Mouse (Mus musculus) embryonic facial prominence, embryonic 14.5 days (tissue): ENCODE data around the gene Jmjd8. TPM values are rescaled to one million over a fixed set of nuclear protein-coding genes. Genes with fewer than 3 reads are reported as not detected.

Experiments
- ATAC-seq: fragments of 200-750 bp; cut with Nextera tagmentation; 2 replicates; pipeline ENCODE4 v1.8.0; 2017; ENCODE audit warnings: low read depth, moderate number of reproducible peaks, moderate TSS enrichment
- DNase-seq: peaks from one replicate; pipeline ENCODE4 v3.0.0-alpha.2; 2015; ENCODE audit warnings: low spot score
- H3K27ac ChIP-seq: fragments of 300-500 bp; sonication (generic); replicated peaks from 2 replicates; pipeline ENCODE4 v1.5.1; 2014; ENCODE audit warnings: low read depth, mild to moderate bottlenecking, low read length, moderate library complexity
- H3K27me3 ChIP-seq: fragments of 300-500 bp; sonication (generic); replicated peaks from 2 replicates; pipeline ENCODE4 v1.6.1; 2014; ENCODE audit warnings: low read length; ENCODE audit not compliant: control insufficient read depth, insufficient read depth
- H3K36me3 ChIP-seq: fragments of 300-500 bp; sonication (generic); 2 replicates; pipeline ENCODE4 v1.6.1; 2014; ENCODE audit warnings: low read length, mixed read lengths; ENCODE audit not compliant: control insufficient read depth, insufficient read depth
- H3K4me1 ChIP-seq: fragments of 300-500 bp; sonication (generic); 2 replicates; pipeline ENCODE4 v1.6.1; 2014; ENCODE audit warnings: antibody characterized with exemption, low read length; ENCODE audit not compliant: control insufficient read depth, insufficient read depth
- H3K4me2 ChIP-seq: fragments of 300-500 bp; sonication (generic); 2 replicates; pipeline ENCODE4 v1.6.1; 2014; ENCODE audit warnings: low read depth, mild to moderate bottlenecking, low read length, moderate library complexity, mixed read lengths
- H3K4me3 ChIP-seq: fragments of 300-500 bp; sonication (generic); 2 replicates; pipeline ENCODE4 v1.5.1; 2014; ENCODE audit warnings: low read depth, mild to moderate bottlenecking, low read length
- H3K9ac ChIP-seq: fragments of 300-500 bp; sonication (generic); 2 replicates; pipeline ENCODE4 v1.6.1; 2014; ENCODE audit warnings: low read depth, mild to moderate bottlenecking, low read length, moderate library complexity, mixed read lengths
- H3K9me3 ChIP-seq: fragments of 300-500 bp; sonication (generic); 2 replicates; pipeline ENCODE4 v1.6.1; 2016; ENCODE audit warnings: low read length; ENCODE audit not compliant: control insufficient read depth
- WGBS: fragments of 180-500 bp; shearing (Covaris S2); extraction: QIAGEN DNeasy Blood & Tissue Kit; methylation state at CpG from one replicate; pipeline ENCODE4 v1.1.7; 2014; 5-methylcytosine and 5-hydroxymethylcytosine counted together
- microRNA-seq: library from miRNA; unstranded; fragments of <30 nt; microRNA quantifications from one replicate; pipeline ENCODE4, GENCODE M21; 2016; ENCODE audit warnings: borderline number of aligned reads
- polyA plus RNA-seq: library from polyadenylated mRNA; unstranded; fragments of >200 nt; fragmentation: Nextera tagmentation; extraction: Ambion mirVana; gene quantifications from 2 replicates; pipeline ENCODE4 v1.2.1, GENCODE M21; 2014

Jmjd8 gene
- polyA plus RNA-seq, 1 experiment from 2014 or later, result 35.2 TPM

GRCm38 (mm10) chr17:25880196-25880910 lies 51.7 kb downstream of the Jmjd8 start, which contains the start of gene Wfikkn1:
TSS of gene Wfikkn1 (minus strand) at chr17:25880858.
- H3K36me3 ChIP-seq, result peaks cover 49% of the 10 kb centered on the region
- H3K4me2 ChIP-seq, result no peak within 1 kb of the TSS
- H3K9ac ChIP-seq, result no peak within 1 kb of the TSS
- H3K27me3 ChIP-seq, result no peaks in the 10 kb centered on the region
- H3K27ac ChIP-seq, result no peak within 1 kb of the TSS
- DNase-seq (no peak), ATAC-seq (no peak)
- peaks cover 7% of the 10 kb centered on the region; the same call in 1 of the 2 replicates for H3K4me1 ChIP-seq
- WGBS, result 33% methylated on average over 5 of the region's 5 CpGs
- H3K4me3 ChIP-seq, result no peak within 1 kb of the TSS
- no peaks in the 10 kb centered on the region for H3K9me3 ChIP-seq

- Histone ChIP-seq H3K4me2 (no peak overlapping the region), H3K4me1 (peaks cover 5% of the 10 kb centered on the region; the same call in 1 of the 2 replicates), H3K4me3 (no peak overlapping the region), H3K27me3 (no peaks in the 10 kb centered on the region), H3K27ac (no peak overlapping the region), H3K36me3 (peaks cover 49% of the 10 kb centered on the region), H3K9me3 (no peaks in the 10 kb centered on the region), H3K9ac (no peak overlapping the region)
- ATAC-seq, result no peak
- 2% methylated on average over 5 of the region's 5 CpGs for WGBS
- DNase-seq, result no peak
Measured at GRCm38 (mm10) chr17:25880913-25881641, 52.4 kb downstream of the Jmjd8 start.

Small RNAs within 50 kb of the gene (microRNA-seq; reads per million reads assigned to microRNA genes)
- gene Mir3082 (not detected), gene Mir6966 (not detected)

Other genes starting within 250 kb of the Jmjd8 start
- 27.3 and 30.1 TPM in 2 replicates for gene Lmf1, start 249.8 kb upstream of the Jmjd8 start, polyA plus RNA-seq
- gene Gng13, start 111.7 kb upstream of the Jmjd8 start, polyA plus RNA-seq, result 14.6 and 28.5 TPM in 2 replicates
- gene Chtf18, start 101.4 kb upstream of the Jmjd8 start, polyA plus RNA-seq, result 12.9 and 15.7 TPM in 2 replicates
- gene Rpusd1, start 101.2 kb upstream of the Jmjd8 start, polyA plus RNA-seq, result 19.5 and 23.1 TPM in 2 replicates
- 2.0 TPM in 2 replicates for gene Mslnl, start 92.8 kb upstream of the Jmjd8 start, polyA plus RNA-seq
- 1.7 and 9.4 TPM in 2 replicates for gene Msln, start 74.5 kb upstream of the Jmjd8 start, polyA plus RNA-seq
- gene Narfl, start 55.1 kb upstream of the Jmjd8 start, polyA plus RNA-seq, result 26.9 and 27.2 TPM in 2 replicates
- 42.1 and 66.5 TPM in 2 replicates for gene Haghl, start 43.2 kb upstream of the Jmjd8 start, polyA plus RNA-seq
- gene Ccdc78, start 42.3 kb upstream of the Jmjd8 start, polyA plus RNA-seq, result 0.09 and 0.65 TPM in 2 replicates
- 66.1 and 75.2 TPM in 2 replicates for gene Fam173a, start 36.0 kb upstream of the Jmjd8 start, polyA plus RNA-seq
- gene AC134908.4, start 33.2 kb upstream of the Jmjd8 start, polyA plus RNA-seq, result 0.92 TPM in 1 of 2 replicates, not detected in the other
- 10.3 and 11.1 TPM in 2 replicates for gene Metrn, start 31.7 kb upstream of the Jmjd8 start, polyA plus RNA-seq
- 3.4 and 3.5 TPM in 2 replicates for gene Fbxl16, start 19.8 kb upstream of the Jmjd8 start, polyA plus RNA-seq
- gene Wdr24, start 5.2 kb upstream of the Jmjd8 start, polyA plus RNA-seq, result 22.9 and 25.5 TPM in 2 replicates
- gene Stub1, start 4.5 kb downstream of the Jmjd8 start, polyA plus RNA-seq, result 314 and 351 TPM in 2 replicates
- 2.8 and 3.3 TPM in 2 replicates for gene Rhbdl1, start 8.4 kb downstream of the Jmjd8 start, polyA plus RNA-seq
- gene Gm20683, start 12.9 kb downstream of the Jmjd8 start, polyA plus RNA-seq, result 1.4 and 1.6 TPM in 2 replicates
- gene Rhot2, start 16.0 kb downstream of the Jmjd8 start, polyA plus RNA-seq, result 12.0 and 13.0 TPM in 2 replicates
- gene Wdr90, start 32.6 kb downstream of the Jmjd8 start, polyA plus RNA-seq, result 17.6 and 19.8 TPM in 2 replicates
- 25.7 and 36.7 TPM in 2 replicates for gene Mcrip2, start 39.9 kb downstream of the Jmjd8 start, polyA plus RNA-seq
- 40.6 and 44.1 TPM in 2 replicates for gene Mettl26, start 46.2 kb downstream of the Jmjd8 start, polyA plus RNA-seq
- 0.42 and 0.48 TPM in 2 replicates for gene Wfikkn1, start 52.0 kb downstream of the Jmjd8 start, polyA plus RNA-seq
- gene Rab40c, start 90.9 kb downstream of the Jmjd8 start, polyA plus RNA-seq, result 17.1 and 19.7 TPM in 2 replicates
- 51.8 and 52.2 TPM in 2 replicates for gene Pigq, start 116.1 kb downstream of the Jmjd8 start, polyA plus RNA-seq
- gene Nhlrc4, start 116.1 kb downstream of the Jmjd8 start, polyA plus RNA-seq, result 0.99 TPM in 1 of 2 replicates, not detected in the other
- 0.16 TPM in 1 of 2 replicates, not detected in the other for gene A930017K11Rik, start 123.7 kb downstream of the Jmjd8 start, polyA plus RNA-seq
- gene Capn15, start 156.9 kb downstream of the Jmjd8 start, polyA plus RNA-seq, result 25.2 and 25.8 TPM in 2 replicates
- gene Rab11fip3, start 240.7 kb downstream of the Jmjd8 start, polyA plus RNA-seq, result 15.8 and 17.7 TPM in 2 replicates